Mouse (Mus musculus): ENCODE measurements at regions not wholly inside any gene's neighbourhood (a gene's known extent, or its start where the extent isn't known, plus 50 kb on each side); places are given as distances from the start of the nearest gene placed in this dataset.

DNA sequence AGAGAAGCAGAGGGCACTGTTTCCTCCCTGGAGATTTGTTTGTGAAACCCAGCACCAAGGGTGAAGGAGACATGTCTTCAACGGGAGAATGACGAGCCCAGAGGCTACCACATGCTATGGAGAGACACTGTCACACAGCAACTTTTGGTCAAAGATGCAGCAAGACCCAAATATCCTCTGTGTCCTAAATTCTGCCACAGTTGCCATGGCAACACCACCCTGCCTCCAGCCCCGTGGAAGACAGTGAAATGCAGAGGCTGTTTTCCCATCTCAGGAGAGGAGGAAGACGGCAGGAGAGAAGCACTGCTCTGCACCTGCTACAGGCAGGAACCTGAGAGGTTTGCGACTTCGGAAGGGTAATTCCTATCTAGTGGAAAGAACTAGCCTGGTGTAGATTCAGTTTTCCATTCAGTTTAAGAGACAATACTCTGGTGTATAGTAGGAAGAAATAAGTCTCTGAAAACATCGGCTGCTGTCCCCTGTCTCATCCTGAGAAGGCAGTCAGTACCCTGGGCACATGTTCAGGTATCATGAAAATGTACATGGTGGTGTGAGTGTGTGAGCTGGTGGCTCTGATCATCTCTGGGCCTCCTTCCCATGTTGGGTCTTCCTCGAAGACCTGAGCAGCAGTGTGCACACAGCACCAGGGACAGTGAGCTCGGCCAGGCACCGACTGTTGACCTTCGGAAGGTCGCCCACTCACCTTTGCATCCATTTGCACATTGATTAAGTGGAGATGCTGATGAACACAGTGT, 333.6 kb downstream of the Agtpbp1 start:
- peak; percentile 76; the same call in 1 of the 2 replicates for ATAC-seq (ENCODE audit: low read depth)
- Histone ChIP-seq H3K27me3 (no peaks in the 10 kb centered on the region), H3K4me3 (no peak overlapping the region), H3K27ac (replicated peaks) (peak overlapping the region; percentile 34; the same call in 1 of the 2 replicates), H3K4me1 (replicated peaks) (peaks cover 43% of the 10 kb centered on the region), H3K36me3 (no peaks in the 10 kb centered on the region), H3K4me2 (peak overlapping the region; percentile 2; the same call in 1 of the 2 replicates), H3K9ac (no peak overlapping the region), H3K9me3 (no peaks in the 10 kb centered on the region)
- 49% methylated on average over 12 of the region's 12 CpGs for WGBS

DNA sequence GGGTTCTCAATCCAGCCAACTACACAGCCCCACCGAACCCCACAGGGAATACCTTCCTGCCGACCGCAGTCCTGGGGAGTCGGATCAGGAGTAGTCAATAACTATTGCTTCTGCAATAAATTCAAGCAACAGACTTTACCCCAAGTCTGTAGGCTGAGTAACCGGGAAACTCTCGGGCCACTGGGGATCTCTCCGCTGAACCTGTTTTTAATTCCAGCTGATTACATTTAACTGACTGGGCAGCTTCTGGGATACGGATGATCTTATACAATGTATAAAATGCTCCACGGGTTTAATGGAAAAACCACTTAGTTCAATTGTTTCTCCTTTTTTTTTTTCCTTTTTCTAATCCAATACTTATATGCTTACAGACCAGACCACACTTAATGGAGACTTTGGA, 336.6 kb downstream of the Agtpbp1 start:
- no peaks in the 10 kb centered on the region for H3K27me3 ChIP-seq
- H3K27ac ChIP-seq (replicated peaks): no peak overlapping the region
- H3K4me1 ChIP-seq (replicated peaks): peaks cover 23% of the 10 kb centered on the region
- no peak overlapping the region for H3K9ac ChIP-seq
- H3K4me3 ChIP-seq: no peak overlapping the region
- no peaks in the 10 kb centered on the region for H3K36me3 ChIP-seq
- H3K9me3 ChIP-seq: no peaks in the 10 kb centered on the region
- ATAC-seq (ENCODE audit: low read depth): no peak
- WGBS: 74% methylated on average over 9 of the region's 9 CpGs
- no peak overlapping the region for H3K4me2 ChIP-seq

DNA sequence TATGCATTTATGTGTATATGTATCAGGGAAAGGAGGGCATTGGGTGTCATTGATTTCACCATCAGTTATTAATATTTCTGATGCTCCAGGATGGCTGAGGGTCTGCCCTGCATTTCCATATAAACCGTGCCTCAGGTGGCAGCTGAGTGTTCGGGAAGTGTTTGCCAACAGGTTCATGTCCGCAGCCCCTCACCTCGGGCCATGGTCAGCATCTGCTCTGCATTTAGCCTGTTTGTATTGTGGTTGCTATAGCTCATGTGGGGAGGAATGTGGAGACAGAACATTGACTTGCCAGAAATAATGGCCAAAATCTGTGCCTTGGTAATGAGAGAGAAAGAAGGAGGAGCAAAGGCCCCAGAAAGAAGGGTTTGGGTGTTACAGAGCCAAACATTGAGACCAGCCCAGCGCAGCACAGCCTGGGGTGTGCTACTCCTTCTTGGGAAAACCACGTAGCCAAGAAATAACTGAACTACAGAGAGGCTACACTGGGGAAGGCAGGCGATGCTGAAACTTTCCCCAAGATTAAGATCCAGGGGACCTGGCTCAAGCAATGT, 338.0 kb downstream of the Agtpbp1 start:
- Histone ChIP-seq H3K36me3 (no peaks in the 10 kb centered on the region), H3K27me3 (no peaks in the 10 kb centered on the region), H3K4me2 (no peak overlapping the region), H3K9ac (no peak overlapping the region), H3K9me3 (no peaks in the 10 kb centered on the region), H3K4me1 (replicated peaks) (peaks cover 18% of the 10 kb centered on the region), H3K27ac (replicated peaks) (no peak overlapping the region), H3K4me3 (no peak overlapping the region)
- no peak for ATAC-seq (ENCODE audit: low read depth)
- WGBS: 84% methylated on average over 7 of the region's 7 CpGs

DNA sequence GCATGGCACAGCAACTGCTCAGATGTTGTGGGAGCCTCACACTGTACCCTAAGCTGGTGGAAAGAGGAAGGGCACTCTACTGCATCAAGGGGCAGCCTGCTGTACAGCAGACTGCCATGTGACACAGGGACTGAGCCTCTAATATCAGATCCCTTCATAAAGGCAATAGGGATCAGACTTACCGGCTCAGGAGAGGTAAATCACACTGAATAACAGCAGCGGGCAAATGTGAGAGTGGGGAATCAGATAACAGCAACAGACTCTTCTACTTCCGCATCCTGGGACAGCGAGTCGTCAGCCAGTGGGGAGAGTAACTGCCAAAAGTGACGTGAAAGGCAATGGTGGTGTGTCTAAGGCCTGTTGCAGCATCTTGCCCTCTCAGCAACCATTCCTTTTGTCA, 339.0 kb downstream of the Agtpbp1 start:
- Histone ChIP-seq H3K4me2 (no peak overlapping the region), H3K4me3 (no peak overlapping the region)
- 66% methylated on average over 6 of the region's 6 CpGs for WGBS

GRCm38 (mm10) chr13:59244622-59245021, 340.4 kb downstream of the Agtpbp1 start:
- H3K9me3 ChIP-seq: no peaks in the 10 kb centered on the region

More for the DNA sequence above, 339.0 kb downstream of the Agtpbp1 start:
- Histone ChIP-seq H3K27me3 (no peaks in the 10 kb centered on the region), H3K9ac (no peak overlapping the region), H3K27ac (replicated peaks) (no peak overlapping the region), H3K36me3 (no peaks in the 10 kb centered on the region), H3K4me1 (replicated peaks) (peaks cover 8% of the 10 kb centered on the region), H3K9me3 (no peaks in the 10 kb centered on the region)
- no peak for ATAC-seq (ENCODE audit: low read depth)

GRCm38 (mm10) chr13:59242671-59243070, 342.4 kb downstream of the Agtpbp1 start:
- WGBS: 72% methylated on average over 4 of the region's 4 CpGs
- Histone ChIP-seq H3K4me2 (no peak overlapping the region), H3K27ac (replicated peaks) (no peak overlapping the region), H3K4me3 (no peak overlapping the region), H3K9ac (no peak overlapping the region), H3K4me1 (replicated peaks) (peaks cover 3% of the 10 kb centered on the region; the same call in 1 of the 2 replicates), H3K36me3 (no peaks in the 10 kb centered on the region), H3K27me3 (no peaks in the 10 kb centered on the region), H3K9me3 (no peaks in the 10 kb centered on the region)
- ATAC-seq (ENCODE audit: low read depth): no peak

More at GRCm38 (mm10) chr13:59244622-59245021, 340.4 kb downstream of the Agtpbp1 start:
- Histone ChIP-seq H3K27ac (replicated peaks) (no peak overlapping the region), H3K4me2 (no peak overlapping the region), H3K4me1 (replicated peaks) (no peaks in the 10 kb centered on the region), H3K9ac (no peak overlapping the region), H3K27me3 (no peaks in the 10 kb centered on the region), H3K4me3 (no peak overlapping the region), H3K36me3 (no peaks in the 10 kb centered on the region)
- 100% methylated on average over 1 of the region's 1 CpGs for WGBS
- ATAC-seq (ENCODE audit: low read depth): no peak

DNA sequence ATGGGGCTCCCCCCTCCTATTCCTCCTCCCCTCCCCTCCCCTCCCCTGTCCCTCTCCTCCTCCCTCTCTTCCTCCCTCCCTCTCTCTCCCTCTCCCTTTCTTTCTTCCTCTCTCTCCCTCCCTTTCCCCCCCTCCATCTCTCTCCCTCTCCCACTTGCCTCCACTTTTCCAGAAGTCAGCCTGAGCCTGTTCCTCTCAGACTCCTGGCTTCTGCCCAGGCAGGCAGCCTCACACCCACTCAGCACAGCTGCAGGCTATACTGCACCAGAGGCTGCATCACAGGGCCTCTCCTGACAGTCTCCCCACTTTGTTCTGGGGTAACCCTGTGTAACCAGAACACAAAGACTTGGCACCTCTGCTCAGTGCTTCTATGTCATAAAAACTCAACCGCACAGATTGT, 346.3 kb downstream of the Agtpbp1 start:
- no peaks in the 10 kb centered on the region for H3K9me3 ChIP-seq
- H3K4me2 ChIP-seq: no peak overlapping the region
- no peak overlapping the region for H3K4me3 ChIP-seq
- WGBS: 46% methylated on average over 1 of the region's 1 CpGs
- no peak for ATAC-seq (ENCODE audit: low read depth)
- H3K27ac ChIP-seq (replicated peaks): no peak overlapping the region
- peaks cover 3% of the 10 kb centered on the region; the same call in 1 of the 2 replicates for H3K4me1 ChIP-seq (replicated peaks)
- H3K27me3 ChIP-seq: no peaks in the 10 kb centered on the region
- no peak overlapping the region for H3K9ac ChIP-seq
- H3K36me3 ChIP-seq: no peaks in the 10 kb centered on the region

DNA sequence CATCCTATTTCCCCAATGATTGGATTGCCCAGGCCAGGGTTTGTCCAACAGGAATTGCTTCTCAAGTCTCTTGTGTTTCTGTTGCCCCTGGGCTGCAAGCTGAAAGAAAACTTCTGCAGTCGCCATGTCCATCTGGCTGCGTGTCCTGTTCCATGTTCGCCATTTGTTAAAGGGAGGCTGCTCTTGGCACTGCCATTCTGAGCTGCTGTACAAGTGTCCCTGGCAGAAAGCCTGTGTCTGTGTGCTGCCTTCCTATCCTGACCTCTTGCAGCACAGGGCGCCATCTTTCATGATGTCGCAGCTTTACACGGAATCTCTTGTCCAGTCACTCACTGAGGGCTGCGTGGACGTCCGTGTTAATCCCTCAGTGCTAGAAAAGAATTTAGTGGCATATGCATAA, 349.2 kb downstream of the Agtpbp1 start:
- Histone ChIP-seq H3K9me3 (no peaks in the 10 kb centered on the region), H3K36me3 (no peaks in the 10 kb centered on the region), H3K9ac (no peak overlapping the region), H3K27me3 (no peaks in the 10 kb centered on the region), H3K4me1 (replicated peaks) (peaks cover 3% of the 10 kb centered on the region; the same call in 1 of the 2 replicates), H3K4me2 (no peak overlapping the region), H3K27ac (replicated peaks) (no peak overlapping the region), H3K4me3 (no peak overlapping the region)
- WGBS: 89% methylated on average over 9 of the region's 9 CpGs
- ATAC-seq (ENCODE audit: low read depth): no peak

DNA sequence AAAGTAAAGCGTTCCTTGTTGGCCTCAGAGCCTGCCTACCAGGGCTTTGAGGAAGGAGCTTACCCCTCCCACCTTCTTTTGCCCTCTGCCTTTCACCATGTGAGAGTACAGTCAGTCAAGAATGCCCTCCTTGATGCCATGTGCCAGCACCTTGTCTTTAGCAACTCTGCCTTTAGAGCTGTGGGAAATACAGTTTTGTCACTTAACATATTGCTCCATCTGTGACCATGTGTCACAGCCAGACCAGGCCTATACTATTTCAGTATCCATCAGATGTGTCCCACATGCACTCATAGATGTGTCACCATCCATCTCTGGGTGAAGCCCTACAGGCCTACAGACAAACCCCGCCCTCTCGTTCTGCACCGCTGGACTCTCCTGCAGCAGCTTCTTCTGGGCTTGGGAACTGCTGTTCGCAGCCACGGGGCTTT, 355.9 kb downstream of the Agtpbp1 start:
- H3K36me3 ChIP-seq: no peaks in the 10 kb centered on the region
- H3K9ac ChIP-seq: no peak overlapping the region
- 85% methylated on average over 6 of the region's 6 CpGs for WGBS
- 0 out of 2 replicates have a peak, but pooled peaks cover 4% of the 10 kb centered on the region for H3K4me1 ChIP-seq (replicated peaks)
- H3K27ac ChIP-seq (replicated peaks): no peak overlapping the region
- no peak for ATAC-seq (ENCODE audit: low read depth)
- no peaks in the 10 kb centered on the region for H3K27me3 ChIP-seq
- no peak overlapping the region for H3K4me3 ChIP-seq
- no peaks in the 10 kb centered on the region for H3K9me3 ChIP-seq
- H3K4me2 ChIP-seq: no peak overlapping the region

DNA sequence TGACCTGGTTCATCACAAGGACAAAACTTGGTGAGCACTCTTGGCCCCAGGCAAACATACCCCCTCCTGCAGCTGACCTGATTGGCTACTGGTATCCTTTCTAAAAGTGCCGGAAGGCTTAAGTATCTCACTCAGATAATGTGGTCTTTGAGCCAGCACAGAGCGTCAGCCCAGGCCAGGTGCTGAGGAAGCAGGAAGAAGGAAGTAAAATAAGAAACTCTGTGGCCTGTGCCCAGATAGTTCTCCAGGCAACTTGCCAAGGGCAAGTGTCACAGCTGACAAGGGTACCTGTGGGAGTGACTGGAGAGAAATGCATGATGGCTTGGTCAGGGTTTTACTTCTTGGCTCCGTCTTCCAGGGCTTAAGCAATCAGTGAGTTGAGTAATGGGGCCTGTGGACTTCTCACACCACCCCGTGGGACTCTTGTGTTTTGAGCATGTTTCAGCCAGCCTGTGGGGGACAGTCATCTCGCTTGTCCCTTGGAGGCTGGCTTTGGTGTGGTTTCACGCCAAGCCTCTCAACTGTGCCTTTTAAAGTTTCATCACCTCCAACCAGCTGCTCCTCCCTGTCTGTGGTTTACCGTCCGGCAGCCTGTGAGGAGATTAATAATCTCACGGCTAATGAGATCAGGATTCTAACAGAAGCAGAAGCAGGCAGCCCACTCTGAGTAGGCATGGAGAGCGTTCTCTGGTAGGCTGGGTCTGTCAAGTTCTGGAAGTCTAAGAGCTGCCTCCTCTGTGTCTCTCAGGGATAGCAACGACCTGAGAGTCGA, 356.8 kb downstream of the Agtpbp1 start:
- H3K9ac ChIP-seq: no peak overlapping the region
- H3K4me3 ChIP-seq: no peak overlapping the region
- H3K4me1 ChIP-seq (replicated peaks): 0 out of 2 replicates have a peak, but pooled peaks cover 4% of the 10 kb centered on the region
- H3K27ac ChIP-seq (replicated peaks): no peak overlapping the region
- no peaks in the 10 kb centered on the region for H3K27me3 ChIP-seq
- no peaks in the 10 kb centered on the region for H3K36me3 ChIP-seq
- no peak for ATAC-seq (ENCODE audit: low read depth)
- no peak overlapping the region for H3K4me2 ChIP-seq
- no peaks in the 10 kb centered on the region for H3K9me3 ChIP-seq
- 65% methylated on average over 12 of the region's 12 CpGs for WGBS

DNA sequence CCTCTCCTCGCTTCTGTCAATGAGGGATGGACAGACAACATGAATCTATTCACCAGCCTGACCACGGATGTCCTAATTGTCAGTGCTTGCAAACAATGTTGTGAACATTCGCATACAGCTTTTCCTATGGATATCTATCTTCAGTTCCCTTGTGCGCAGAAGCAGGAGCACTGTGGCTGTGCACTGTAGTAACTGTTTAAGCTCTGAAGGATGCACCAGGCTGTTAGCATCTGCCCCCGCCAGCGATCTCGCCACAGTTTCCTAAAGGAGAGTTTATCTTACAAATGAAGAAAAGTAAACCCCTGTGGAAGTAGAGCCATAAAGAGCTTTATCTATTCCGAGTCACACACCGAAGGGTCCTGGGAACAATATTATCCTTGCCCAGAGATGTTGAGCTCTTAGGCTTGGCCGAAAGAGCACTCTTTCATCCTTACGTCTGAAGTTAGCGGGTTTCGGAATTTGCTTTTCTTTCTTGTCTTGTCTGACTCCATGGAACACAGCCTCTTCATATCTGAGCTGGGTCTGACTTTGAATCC, 357.4 kb downstream of the Agtpbp1 start:
- Histone ChIP-seq H3K9ac (no peak overlapping the region), H3K27ac (replicated peaks) (no peak overlapping the region), H3K27me3 (no peaks in the 10 kb centered on the region), H3K4me1 (replicated peaks) (0 out of 2 replicates have a peak, but pooled peaks cover 4% of the 10 kb centered on the region), H3K36me3 (no peaks in the 10 kb centered on the region), H3K4me3 (no peak overlapping the region), H3K9me3 (no peaks in the 10 kb centered on the region), H3K4me2 (no peak overlapping the region)
- WGBS: 90% methylated on average over 13 of the region's 13 CpGs
- no peak for ATAC-seq (ENCODE audit: low read depth)

GRCm38 (mm10) chr13:59220587-59220986, 364.4 kb downstream of the Agtpbp1 start:
- ATAC-seq (ENCODE audit: low read depth): no peak
- 49% methylated on average over 6 of the region's 6 CpGs for WGBS
- no peak overlapping the region for H3K9ac ChIP-seq
- H3K9me3 ChIP-seq: no peaks in the 10 kb centered on the region
- no peak overlapping the region for H3K4me2 ChIP-seq
- no peak overlapping the region for H3K4me3 ChIP-seq
- no peaks in the 10 kb centered on the region; the same call in 1 of the 2 replicates for H3K4me1 ChIP-seq (replicated peaks)
- H3K27ac ChIP-seq (replicated peaks): no peak overlapping the region
- no peaks in the 10 kb centered on the region for H3K27me3 ChIP-seq
- H3K36me3 ChIP-seq: no peaks in the 10 kb centered on the region
